Mouse (Mus musculus) intestine, embryonic 16.5 days (tissue): ENCODE measurements around the gene Avp. TPM values are rescaled to one million over a fixed set of nuclear protein-coding genes. Genes with fewer than 3 reads are reported as not detected.

Source experiments
- ATAC-seq: fragments of 200-750 bp; cut with Nextera tagmentation; 2 replicates; pipeline ENCODE4 v1.8.0; 2017; ENCODE audit warnings: moderate TSS enrichment, moderate library complexity
- H3K27ac ChIP-seq: fragments of 300-500 bp; sonication (generic); 2 replicates; pipeline ENCODE4 v1.5.1; 2014; ENCODE audit warnings: mild to moderate bottlenecking, low read length
- H3K27me3 ChIP-seq: fragments of 300-500 bp; sonication (generic); replicated peaks from 2 replicates; pipeline ENCODE4 v1.6.1; 2014; ENCODE audit warnings: low read length, control low read depth, mixed read lengths; ENCODE audit not compliant: control insufficient read depth, insufficient read depth
- H3K36me3 ChIP-seq: fragments of 300-500 bp; sonication (generic); 2 replicates; pipeline ENCODE4 v1.6.1; 2014; ENCODE audit warnings: low read length, control low read depth; ENCODE audit not compliant: control insufficient read depth, insufficient read depth
- H3K4me1 ChIP-seq: fragments of 300-500 bp; sonication (generic); 2 replicates; pipeline ENCODE4 v1.6.1; 2014; ENCODE audit warnings: low read length, control low read depth, mixed read lengths; ENCODE audit not compliant: control insufficient read depth, insufficient read depth
- H3K4me2 ChIP-seq: fragments of 300-500 bp; sonication (generic); 2 replicates; pipeline ENCODE4 v1.6.1; 2014; ENCODE audit warnings: low read depth, low read length, control low read depth
- H3K4me3 ChIP-seq: fragments of 300-500 bp; sonication (generic); 2 replicates; pipeline ENCODE4 v1.5.1; 2014; ENCODE audit warnings: mild to moderate bottlenecking, low read length
- H3K9ac ChIP-seq: fragments of 300-500 bp; sonication (generic); 2 replicates; pipeline ENCODE4 v1.6.1; 2014; ENCODE audit warnings: low read depth, low read length
- H3K9me3 ChIP-seq: fragments of 300-500 bp; sonication (generic); 2 replicates; pipeline ENCODE4 v1.6.1; 2016; ENCODE audit warnings: low read length, control low read depth; ENCODE audit not compliant: control insufficient read depth
- WGBS: fragments of 180-500 bp; shearing (Covaris S2); extraction: QIAGEN DNeasy Blood & Tissue Kit; methylation state at CpG from one replicate; pipeline ENCODE4 v1.1.7; 2014; 5-methylcytosine and 5-hydroxymethylcytosine counted together
- polyA plus RNA-seq: library from polyadenylated mRNA; unstranded; fragments of >200 nt; fragmentation: Nextera tagmentation; extraction: Ambion mirVana; gene quantifications from 2 replicates; pipeline ENCODE4 v1.2.1, GENCODE M21; 2015

Gene Avp
- polyA plus RNA-seq, 1 experiment from 2014 or later, result not detected

DNA sequence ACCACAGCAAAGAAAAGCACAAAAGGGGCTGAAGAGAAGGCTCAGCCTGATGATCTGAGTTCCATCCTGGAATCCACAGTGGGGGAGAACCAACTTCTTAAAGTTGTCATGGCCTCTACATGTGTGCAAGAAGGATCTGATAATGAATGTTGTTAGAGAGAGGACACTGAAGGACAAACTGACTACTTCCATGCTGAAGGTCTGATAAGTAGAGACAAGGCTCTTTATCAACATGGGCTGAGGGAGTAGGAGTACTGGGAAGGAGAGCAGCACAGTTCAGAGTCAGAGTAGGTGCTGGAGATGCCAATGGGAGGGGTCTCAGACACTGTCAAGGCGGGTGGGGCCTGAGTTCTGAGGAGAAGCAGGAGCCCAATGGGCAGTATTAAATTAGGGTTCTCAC, 13.2 kb upstream of the Avp start:
- Histone ChIP-seq H3K36me3 (peaks cover 16% of the 10 kb centered on the region; the same call in 1 of the 2 replicates), H3K27ac (no peak overlapping the region), H3K27me3 (no peaks in the 10 kb centered on the region), H3K4me3 (no peak overlapping the region), H3K4me2 (no peak overlapping the region), H3K9me3 (no peaks in the 10 kb centered on the region), H3K4me1 (no peaks in the 10 kb centered on the region), H3K9ac (no peak overlapping the region)
- ATAC-seq, result no peak
- 85% methylated on average over 1 of the region's 1 CpGs for WGBS

DNA sequence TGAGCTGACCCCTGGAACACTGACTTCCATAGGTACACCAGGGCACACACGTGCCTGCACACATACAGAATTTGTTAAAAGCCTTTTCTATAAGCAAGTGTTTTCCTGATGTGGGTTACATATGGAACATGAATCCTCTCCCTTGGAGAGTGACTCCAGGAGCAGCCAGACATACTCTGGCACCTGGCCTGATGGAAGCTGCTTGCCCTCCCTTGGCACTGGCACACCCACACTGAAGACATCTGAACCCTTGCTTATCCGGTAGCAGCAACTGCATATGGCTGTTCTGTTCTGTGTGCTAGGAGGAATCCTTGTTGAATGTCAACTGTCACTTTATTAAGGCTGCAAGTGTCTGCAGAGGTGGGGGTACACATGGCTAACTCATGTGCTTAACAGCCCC, 8.7 kb upstream of the Avp start:
- H3K4me3 ChIP-seq, result no peak overlapping the region
- WGBS, result 90% methylated on average over 2 of the region's 2 CpGs
- no peaks in the 10 kb centered on the region for H3K9me3 ChIP-seq
- no peaks in the 10 kb centered on the region for H3K4me1 ChIP-seq
- no peak overlapping the region for H3K4me2 ChIP-seq
- no peak overlapping the region for H3K9ac ChIP-seq
- H3K27ac ChIP-seq, result no peak overlapping the region
- H3K27me3 ChIP-seq, result no peaks in the 10 kb centered on the region
- no peaks in the 10 kb centered on the region for H3K36me3 ChIP-seq
- no peak for ATAC-seq

DNA sequence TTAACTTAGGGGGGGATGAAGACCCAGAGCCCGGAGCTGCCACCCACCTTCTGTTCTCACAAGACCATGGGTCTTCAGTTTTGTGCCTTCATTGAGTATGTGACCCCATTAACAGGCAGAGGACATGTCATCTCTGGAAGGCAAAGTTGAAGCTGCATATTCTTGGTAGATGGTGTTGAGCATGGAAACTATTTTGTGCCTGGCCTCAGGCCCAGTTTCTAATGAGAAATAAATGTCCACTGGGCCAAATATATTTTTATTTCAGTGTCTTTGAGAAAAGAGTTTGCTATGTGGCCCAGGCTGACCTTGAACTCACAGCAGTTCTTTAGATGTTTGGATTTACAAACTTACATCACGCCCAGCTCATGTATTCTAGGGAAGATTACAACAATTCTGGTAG, 7.4 kb upstream of the Avp start:
- no peaks in the 10 kb centered on the region for H3K4me1 ChIP-seq
- H3K27me3 ChIP-seq, result no peaks in the 10 kb centered on the region
- H3K27ac ChIP-seq, result no peak overlapping the region
- H3K4me2 ChIP-seq, result no peak overlapping the region
- 93% methylated on average over 2 of the region's 2 CpGs for WGBS
- ATAC-seq, result no peak
- no peak overlapping the region for H3K4me3 ChIP-seq
- H3K36me3 ChIP-seq, result no peaks in the 10 kb centered on the region
- H3K9me3 ChIP-seq, result no peaks in the 10 kb centered on the region
- H3K9ac ChIP-seq, result no peak overlapping the region

DNA sequence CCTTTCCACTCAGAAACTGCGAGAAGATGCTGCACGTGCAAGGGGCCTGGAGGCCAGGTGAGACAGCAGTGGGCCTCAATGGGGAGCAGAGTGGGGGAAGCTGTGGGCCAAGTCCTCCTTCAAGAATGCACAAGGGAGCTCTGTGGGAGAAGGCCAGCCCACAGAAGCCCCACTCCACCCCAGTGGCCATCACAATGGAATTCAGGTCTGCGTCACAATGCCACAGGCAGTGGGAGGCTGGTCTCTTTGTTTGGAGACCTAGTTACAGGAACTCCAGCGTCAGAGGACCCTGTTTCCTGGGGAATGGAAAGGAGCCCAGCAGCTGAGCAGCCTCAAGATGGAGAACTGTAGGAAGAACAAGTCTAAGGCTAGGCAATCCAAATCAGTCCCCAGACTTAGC, 6.8 kb upstream of the Avp start:
- no peak overlapping the region for H3K4me2 ChIP-seq
- ATAC-seq, result no peak
- WGBS, result 67% methylated on average over 4 of the region's 4 CpGs
- no peaks in the 10 kb centered on the region for H3K27me3 ChIP-seq
- H3K27ac ChIP-seq, result no peak overlapping the region
- H3K36me3 ChIP-seq, result no peaks in the 10 kb centered on the region
- no peaks in the 10 kb centered on the region for H3K9me3 ChIP-seq
- H3K4me1 ChIP-seq, result no peaks in the 10 kb centered on the region
- no peak overlapping the region for H3K9ac ChIP-seq
- H3K4me3 ChIP-seq, result no peak overlapping the region

DNA sequence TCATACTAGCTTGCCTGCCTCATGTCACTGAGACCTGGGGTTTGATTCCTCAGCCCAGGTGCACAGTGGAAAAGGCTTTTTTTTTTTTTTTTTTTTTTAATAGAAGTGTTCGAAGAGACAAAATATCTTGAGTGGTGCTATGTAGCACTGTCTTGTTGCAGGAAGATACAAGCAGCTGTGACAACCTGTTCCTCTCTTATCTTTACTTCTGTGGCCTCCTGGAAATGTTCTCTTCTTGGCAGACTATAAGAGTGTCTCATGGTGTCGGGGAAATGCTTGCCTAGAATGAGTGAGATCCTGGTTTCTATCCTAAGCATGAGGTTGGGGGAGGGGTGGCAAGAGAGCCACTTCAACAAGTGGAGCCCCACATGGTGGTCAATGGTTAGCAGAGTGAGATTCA, 6.0 kb upstream of the Avp start:
- H3K36me3 ChIP-seq, result no peaks in the 10 kb centered on the region
- no peak overlapping the region for H3K9ac ChIP-seq
- H3K4me2 ChIP-seq, result no peak overlapping the region
- 63% methylated on average over 2 of the region's 2 CpGs for WGBS
- H3K27me3 ChIP-seq, result no peaks in the 10 kb centered on the region
- no peaks in the 10 kb centered on the region for H3K4me1 ChIP-seq
- no peaks in the 10 kb centered on the region for H3K9me3 ChIP-seq
- H3K4me3 ChIP-seq, result no peak overlapping the region
- no peak overlapping the region for H3K27ac ChIP-seq
- ATAC-seq, result no peak

DNA sequence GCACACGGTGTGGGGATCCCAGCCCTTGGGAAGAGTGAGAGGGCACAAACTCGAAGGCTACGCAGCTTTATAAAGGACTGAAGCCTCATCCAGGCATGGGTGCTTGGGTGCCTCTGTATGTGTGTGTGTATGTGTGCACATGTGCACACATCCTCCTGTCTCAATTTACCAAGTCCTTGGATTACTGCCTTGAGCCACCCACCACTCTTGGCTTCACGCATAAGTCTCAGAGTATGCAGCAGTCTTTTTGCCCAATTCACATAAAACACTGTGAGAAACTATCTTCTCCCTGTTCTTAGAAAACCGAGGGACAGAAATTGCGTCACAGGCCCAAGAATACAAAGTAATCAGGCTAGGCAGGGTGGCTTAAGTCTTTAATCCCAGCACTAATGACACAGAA, 3.7 kb upstream of the Avp start:
- Histone ChIP-seq H3K9ac (no peak overlapping the region), H3K4me3 (no peak overlapping the region), H3K9me3 (no peaks in the 10 kb centered on the region), H3K4me2 (no peak overlapping the region), H3K36me3 (no peaks in the 10 kb centered on the region), H3K4me1 (0 out of 2 replicates have a peak, but pooled peaks cover under 1% of the 10 kb centered on the region), H3K27ac (no peak overlapping the region), H3K27me3 (peaks cover 19% of the 10 kb centered on the region)
- WGBS, result 83% methylated on average over 6 of the region's 6 CpGs
- ATAC-seq, result no peak

DNA sequence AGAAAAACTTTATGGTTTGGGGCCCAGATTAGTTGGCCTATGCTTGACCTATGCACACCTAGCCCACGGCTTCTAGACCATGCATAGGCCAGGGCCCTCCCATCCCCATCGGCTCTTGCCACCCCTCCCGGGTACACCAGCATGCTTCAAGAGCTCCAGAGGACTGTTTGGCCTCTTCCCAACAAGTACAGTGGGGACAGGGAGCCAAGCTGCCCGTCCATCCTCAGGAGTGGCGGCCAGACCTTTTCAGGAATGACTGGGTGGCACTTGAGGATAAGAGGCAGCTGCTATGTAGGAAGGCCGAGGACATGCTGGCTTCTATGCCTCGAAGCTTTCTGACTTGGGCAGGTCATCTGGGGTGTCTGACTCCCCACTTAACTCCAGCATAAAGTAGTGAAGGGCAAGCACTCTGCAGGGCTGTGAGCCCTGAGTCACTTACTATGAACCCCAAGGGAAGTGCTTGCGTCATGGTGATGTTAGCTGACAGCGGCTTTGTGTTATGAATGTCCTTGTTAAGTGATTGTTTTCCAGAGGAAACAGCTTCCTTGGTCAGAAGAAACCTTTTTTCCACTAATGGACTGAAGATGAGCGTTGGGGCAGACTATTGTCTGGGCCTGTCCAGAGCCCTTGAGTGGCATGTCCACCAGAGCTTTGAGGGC, 1.7 kb upstream of the Avp start:
- peaks cover 39% of the 10 kb centered on the region for H3K27me3 ChIP-seq
- WGBS, result 81% methylated on average over 10 of the region's 10 CpGs

DNA sequence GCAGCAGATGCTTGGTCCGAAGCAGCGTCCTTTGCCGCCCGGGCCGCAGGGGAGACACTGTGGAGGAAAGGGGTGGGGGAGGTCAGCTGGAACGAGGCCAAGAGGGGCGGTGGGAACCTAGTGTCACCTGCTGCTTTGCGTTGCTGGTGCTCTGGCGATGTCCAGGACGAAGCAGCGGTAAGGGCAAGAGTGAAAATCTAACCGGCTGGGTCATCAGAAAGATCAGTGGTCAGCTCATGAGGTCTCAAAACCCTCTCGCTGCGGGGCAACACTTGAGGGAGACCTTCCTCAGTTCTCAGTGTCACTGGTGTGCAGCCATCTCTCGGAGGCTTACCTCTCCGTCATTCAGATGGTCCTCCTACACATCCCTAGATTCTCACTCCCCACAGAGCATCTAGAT, 1.2 kb downstream of the Avp start:
- peak overlapping the region; percentile 43 for H3K4me3 ChIP-seq
- H3K27ac ChIP-seq, result no peak overlapping the region
- WGBS, result 7% methylated on average over 16 of the region's 16 CpGs
- no peak overlapping the region for H3K9ac ChIP-seq
- no peaks in the 10 kb centered on the region for H3K9me3 ChIP-seq
- H3K4me1 ChIP-seq, result peaks cover 22% of the 10 kb centered on the region; the same call in 1 of the 2 replicates
- peak overlapping the region; percentile 59 for H3K4me2 ChIP-seq
- H3K36me3 ChIP-seq, result no peaks in the 10 kb centered on the region
- no peak for ATAC-seq
- H3K27me3 ChIP-seq, result peaks cover 60% of the 10 kb centered on the region

More for the DNA sequence above, 1.7 kb upstream of the Avp start:
- ATAC-seq, result no peak
- no peaks in the 10 kb centered on the region for H3K36me3 ChIP-seq
- no peak overlapping the region for H3K27ac ChIP-seq
- 0 out of 2 replicates have a peak, but pooled peaks cover 11% of the 10 kb centered on the region for H3K4me1 ChIP-seq
- H3K4me3 ChIP-seq, result no peak overlapping the region
- H3K9me3 ChIP-seq, result no peaks in the 10 kb centered on the region
- H3K4me2 ChIP-seq, result no peak overlapping the region
- H3K9ac ChIP-seq, result no peak overlapping the region

DNA sequence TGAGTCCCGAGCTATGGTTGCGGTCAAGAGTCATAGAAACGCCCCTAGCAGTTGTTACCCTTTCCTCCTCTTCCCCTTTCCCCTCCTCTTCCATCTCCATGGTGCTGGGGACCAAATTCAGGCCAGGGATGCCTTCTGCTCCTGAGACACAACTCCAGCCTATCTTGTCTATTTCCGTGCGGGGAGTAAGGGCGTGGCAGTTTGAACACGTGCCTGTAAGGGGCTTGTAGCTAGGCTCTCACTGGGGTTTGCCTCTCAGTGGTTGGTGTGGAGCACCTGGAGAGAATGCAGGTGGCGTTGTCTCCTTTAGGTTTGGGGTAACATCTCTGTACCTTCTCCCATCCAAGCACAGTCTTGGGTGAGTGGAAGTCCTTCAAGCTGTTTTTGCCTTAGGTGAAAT, 2.6 kb downstream of the Avp start:
- 12% methylated on average over 8 of the region's 8 CpGs for WGBS
- Histone ChIP-seq H3K4me3 (no peak overlapping the region), H3K4me2 (no peak overlapping the region), H3K4me1 (peaks cover 22% of the 10 kb centered on the region; the same call in 1 of the 2 replicates), H3K27me3 (peaks cover 73% of the 10 kb centered on the region), H3K9ac (no peak overlapping the region), H3K9me3 (no peaks in the 10 kb centered on the region), H3K36me3 (no peaks in the 10 kb centered on the region), H3K27ac (no peak overlapping the region)
- ATAC-seq, result no peak

DNA sequence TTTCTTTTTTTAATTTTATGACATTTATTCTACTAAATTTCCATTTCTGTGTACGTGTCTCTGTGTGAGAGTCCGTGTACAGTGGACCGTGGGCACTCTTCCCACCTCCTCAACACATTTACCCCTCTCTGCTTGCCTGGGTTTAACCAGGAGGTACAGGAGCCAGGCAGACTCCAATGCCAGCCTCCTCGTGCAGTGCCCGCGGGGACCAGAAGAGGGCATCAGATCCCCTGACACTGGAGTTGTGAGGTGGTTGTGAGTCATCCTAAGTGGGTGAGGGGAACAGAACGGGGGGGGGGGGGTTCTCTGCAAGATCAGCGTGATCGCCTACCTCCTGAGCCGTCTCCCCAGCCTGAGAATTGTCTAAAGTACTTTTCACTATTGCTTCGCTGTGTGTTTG, 4.2 kb downstream of the Avp start:
- Histone ChIP-seq H3K4me3 (no peak overlapping the region), H3K9ac (no peak overlapping the region), H3K9me3 (no peaks in the 10 kb centered on the region), H3K4me2 (no peak overlapping the region), H3K36me3 (no peaks in the 10 kb centered on the region), H3K4me1 (peaks cover 22% of the 10 kb centered on the region; the same call in 1 of the 2 replicates), H3K27me3 (peaks cover 73% of the 10 kb centered on the region), H3K27ac (no peak overlapping the region)
- 14% methylated on average over 11 of the region's 11 CpGs for WGBS
- ATAC-seq, result no peak
